Mouse (Mus musculus): ENCODE measurements around the gene Cd52.

Cd52 gene

GRCm38 (mm10) chr4:134090521-134091224 lies 4.2 kb downstream of the Cd52 start:
- no peak for DNase-seq (ENCODE audit: low spot score)

DNA sequence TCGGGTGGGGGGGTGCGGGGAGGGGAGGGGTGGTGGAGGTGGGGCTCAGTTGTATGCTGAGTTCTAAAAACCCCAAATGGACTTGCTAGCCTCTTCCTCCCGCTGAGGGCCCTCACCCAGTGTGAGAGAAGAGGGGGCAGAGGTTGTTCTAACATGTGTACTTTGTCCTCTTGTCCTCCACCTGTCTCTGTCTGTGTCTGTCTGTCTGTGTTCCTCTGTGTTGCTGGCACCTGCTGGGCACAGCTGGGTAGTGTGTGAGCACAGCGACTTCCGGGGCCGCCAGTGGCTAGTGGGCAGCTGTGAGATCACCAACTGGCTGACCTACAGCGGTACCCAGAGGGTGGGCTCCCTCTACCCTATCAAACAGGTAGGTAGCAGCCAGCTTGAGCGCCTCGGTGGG lies 5.9 kb downstream of the Cd52 start:
- DNase-seq (ENCODE audit: low spot score), result no peak

- DNase-seq (ENCODE audit: low spot score), result peak; percentile 56
Observed at GRCm38 (mm10) chr4:134087412-134087811, 7.5 kb downstream of the Cd52 start.

DNA sequence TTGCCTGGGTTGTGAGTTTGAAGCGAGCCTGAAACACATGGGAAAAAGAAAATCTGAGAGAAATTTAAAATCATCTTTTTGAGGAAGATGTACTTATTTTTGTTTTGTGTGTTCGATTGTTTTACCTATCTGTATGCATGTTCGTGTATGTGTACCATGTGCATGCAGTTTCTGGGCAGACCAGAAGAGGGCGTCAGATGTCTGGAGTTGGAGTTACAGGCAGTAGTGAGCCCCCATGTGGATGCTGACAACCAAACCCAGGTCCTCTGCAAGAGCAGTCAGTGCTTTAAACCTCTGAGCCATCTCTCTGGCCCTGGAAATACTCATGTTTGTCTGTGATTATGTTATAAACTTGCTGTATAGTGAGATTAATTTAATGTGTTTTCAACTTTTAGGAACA lies 9.9 kb downstream of the Cd52 start:
- no peak for DNase-seq (ENCODE audit: low spot score)

DNA sequence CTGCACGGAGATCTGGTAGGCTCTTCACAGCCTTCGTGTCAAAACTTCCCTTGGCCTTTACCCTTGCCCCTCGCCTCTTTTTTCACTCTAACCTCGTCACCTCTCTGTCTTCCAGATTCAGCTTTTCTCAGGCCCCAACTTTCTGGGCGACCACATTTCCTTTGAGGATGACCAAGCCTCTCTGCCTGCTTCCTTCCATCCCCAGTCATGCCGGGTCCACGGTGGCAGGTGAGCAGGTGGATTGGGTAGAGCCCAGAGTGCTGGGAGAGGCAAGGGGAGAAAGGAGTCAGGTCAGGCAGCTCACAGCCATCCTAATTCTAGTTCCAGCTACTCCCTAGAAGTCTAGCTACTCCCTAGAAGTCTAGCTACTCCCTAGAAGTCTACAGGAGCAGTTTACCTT lies 12.4 kb downstream of the Cd52 start:
- no peak for DNase-seq (ENCODE audit: low spot score)

- peak; percentile 90 for DNase-seq (ENCODE audit: low spot score)
Observed at GRCm38 (mm10) chr4:134081730-134082386, 13.0 kb downstream of the Cd52 start.

GRCm38 (mm10) chr4:134080674-134081073 lies 14.2 kb downstream of the Cd52 start:
- no peak for DNase-seq (ENCODE audit: low spot score)

DNA sequence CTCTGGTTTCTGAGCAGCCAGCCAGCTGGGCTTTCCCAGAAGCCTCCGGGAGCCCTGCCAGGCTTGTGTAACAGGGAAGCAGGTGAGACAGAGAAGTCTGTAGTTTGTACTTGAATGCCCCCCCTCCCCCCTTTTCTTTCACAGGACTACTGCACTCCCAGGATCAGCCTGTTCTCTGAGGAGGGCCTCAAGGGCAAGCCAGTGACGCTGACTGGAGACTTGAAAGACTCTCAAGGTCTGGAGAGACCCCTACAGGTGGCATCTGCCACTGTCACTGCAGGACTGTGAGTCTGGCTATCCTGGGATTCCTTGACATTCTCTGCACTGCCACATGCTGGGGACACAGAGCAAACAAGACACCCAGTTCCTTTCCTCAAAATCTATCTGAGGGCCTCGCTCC lies 16.2 kb downstream of the Cd52 start:
- DNase-seq (ENCODE audit: low spot score), result peak; percentile 50

- no peak for DNase-seq (ENCODE audit: low spot score)
Observed at GRCm38 (mm10) chr4:134068793-134069580, 25.9 kb downstream of the Cd52 start.

DNA sequence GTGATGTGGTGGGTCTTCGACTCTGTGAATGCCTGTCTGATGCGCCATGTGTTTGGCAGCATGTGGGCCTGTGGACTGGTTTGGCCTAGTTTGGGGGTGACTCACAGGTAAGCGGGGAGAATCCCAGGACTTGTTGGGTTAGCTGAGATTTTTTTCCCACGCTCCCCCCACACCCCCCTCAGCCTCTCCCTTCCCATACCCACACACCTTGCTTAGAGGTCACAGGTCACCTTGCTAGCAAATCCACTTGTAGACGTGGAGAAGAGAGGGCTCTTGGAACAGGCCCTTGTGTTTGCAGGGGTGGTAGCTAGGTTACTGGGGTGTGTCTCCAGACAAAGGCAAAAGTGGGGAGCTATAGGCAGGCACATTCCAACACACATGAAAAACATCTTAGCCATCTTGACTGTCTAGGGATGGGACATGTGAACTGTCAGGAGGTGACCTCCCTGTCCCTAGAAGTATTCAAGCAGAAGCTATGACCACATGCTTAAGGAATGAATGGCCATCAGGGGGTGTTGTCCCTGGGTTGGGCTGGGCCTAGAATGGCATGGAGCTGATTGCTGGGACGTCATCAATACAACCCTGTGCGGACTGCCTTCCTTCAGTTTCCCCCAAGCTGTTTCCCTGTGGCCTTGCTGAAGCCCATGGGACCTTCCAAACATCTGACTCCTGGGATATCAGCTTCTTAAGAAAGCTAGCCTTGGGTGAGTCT lies 26.9 kb downstream of the Cd52 start:
- DNase-seq (ENCODE audit: low spot score), result no peak

DNA sequence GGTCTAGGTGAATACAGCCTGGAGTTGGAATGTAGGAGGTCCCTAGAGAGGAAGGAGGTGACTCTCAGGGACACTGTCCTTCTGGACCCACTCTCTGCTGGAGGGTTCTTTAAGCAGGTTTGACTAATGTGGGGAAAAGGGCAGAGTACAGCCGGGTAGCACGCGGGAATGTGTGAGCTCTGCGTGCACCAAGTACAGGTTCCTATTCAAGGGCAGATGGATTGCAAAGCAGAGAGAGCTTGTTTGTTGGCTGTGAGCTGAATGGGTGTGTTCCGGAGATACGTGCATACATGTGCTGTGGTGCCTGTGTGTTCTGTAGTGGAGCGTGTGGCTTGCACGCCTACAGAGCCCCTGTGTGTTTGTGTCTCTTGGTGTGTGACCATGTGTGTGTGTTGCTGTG lies 27.5 kb downstream of the Cd52 start:
- no peak for DNase-seq (ENCODE audit: low spot score)

DNA sequence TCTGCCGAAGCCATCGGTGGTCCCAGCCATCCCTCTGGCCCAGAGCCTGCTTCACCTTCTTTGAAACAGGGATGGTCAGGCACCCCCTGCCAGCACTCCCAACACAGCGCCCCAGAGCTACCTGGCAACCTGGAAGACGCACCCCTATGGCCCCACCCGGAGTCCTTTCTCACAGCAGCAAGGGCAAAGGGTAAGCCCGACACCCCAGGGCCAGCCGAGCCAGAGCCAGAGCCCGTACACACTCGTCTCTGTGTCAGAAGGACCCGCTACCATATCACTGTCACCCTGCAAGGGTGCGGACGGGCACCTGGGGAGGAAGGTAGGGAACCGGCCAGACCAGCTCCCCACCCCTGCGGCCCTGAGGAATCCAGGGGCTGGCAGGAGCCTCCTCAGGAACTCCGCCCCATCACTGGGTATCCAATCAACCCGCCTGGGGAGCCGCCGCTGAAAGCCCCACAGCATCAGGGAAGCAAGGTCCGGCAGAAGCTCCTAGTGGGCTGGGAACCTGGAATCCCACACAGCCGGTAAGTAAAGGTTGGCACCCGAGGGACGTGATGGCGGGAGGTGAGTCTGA lies 29.4 kb downstream of the Cd52 start:
- no peak for DNase-seq (ENCODE audit: low spot score)

DNA sequence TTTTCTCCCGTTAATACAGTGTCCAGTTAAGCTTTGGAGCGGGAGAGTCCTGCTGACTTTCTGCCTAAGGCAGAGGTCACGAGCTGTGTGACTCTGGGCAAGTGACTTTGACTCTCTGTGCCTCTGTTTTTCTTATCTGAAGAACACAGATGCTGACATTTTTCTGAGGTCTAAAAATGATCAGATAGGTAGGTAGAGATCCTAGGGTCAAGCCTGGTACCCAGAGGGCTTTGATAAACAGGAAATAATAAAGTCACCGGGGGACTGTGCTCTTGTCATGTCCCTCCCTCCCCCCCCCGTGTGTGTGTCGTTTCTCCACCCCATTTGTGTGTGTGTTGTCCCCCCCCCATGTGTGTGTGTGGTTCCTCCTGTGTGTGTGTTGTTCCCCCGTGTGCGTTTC lies 32.3 kb downstream of the Cd52 start:
- no peak for DNase-seq (ENCODE audit: low spot score)

- no peak for DNase-seq (ENCODE audit: low spot score)
Observed at GRCm38 (mm10) chr4:134061944-134062446, 32.9 kb downstream of the Cd52 start.

- peak; percentile 78 for DNase-seq (ENCODE audit: low spot score)
Observed at GRCm38 (mm10) chr4:134061166-134061830, 33.6 kb downstream of the Cd52 start.

DNA sequence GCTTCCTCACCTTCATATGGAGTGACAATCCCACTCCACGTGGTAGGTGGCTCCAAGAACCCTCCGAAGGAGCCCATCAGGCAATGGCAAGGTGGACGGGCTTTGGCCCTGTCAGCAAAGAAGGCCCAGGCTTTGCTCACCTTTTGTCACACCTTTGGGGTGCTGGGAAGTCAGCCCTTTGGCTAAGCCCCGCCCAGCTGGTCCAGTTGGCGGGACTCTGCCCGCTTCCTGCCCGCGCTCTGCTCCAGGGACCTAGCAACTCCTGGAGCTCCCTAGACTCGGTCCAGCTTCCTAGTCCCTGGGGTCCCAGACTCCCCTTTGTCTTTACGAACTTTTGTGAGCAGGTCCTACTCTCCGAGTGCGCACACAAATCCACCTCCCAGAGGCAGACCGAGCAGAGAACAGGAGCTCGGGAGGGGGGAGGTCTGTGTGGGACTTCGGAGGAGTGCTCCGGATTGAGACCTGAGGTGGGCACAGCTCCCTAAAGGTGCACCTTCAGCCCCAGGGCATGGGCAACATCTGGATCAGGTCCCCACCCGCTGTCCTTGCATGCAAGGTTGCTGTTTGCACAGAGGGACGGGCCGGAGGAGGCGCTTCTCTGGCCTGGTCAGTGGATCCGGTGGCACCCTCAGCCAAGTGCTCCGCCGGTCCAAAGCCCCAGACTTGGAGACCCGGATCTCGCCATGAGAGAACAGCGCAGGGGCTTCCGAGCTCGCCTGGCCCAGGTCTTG lies 34.6 kb downstream of the Cd52 start, which contains the start of gene Crybg2:
Crybg2 (plus strand) TSS at position 681 of the 731 bp plus-strand sequence.
- DNase-seq (ENCODE audit: low spot score), result no peak

DNA sequence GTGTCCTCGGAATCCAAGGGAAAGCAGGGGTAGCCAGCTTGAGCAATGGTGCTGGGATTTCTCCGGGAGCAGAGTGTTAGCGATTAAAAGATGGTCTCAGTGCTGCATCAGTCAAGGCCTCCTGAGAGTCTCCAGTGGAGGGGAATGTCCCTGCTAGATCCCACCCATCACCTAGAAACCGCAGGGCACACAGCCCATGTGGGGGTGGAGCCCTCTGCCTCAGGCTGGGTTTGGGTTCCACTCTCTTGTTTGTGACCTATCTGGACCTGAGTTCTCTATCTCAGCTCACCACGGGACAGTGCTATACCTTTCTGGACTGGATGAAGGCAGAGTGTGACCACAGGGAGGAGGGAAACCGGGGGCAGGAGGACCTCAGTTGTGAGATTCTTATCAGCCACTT lies 36.0 kb downstream of the Cd52 start:
- DNase-seq (ENCODE audit: low spot score), result no peak

GRCm38 (mm10) chr4:134058166-134058715 lies 36.6 kb downstream of the Cd52 start:
- DNase-seq (ENCODE audit: low spot score), result peak; percentile 51

DNA sequence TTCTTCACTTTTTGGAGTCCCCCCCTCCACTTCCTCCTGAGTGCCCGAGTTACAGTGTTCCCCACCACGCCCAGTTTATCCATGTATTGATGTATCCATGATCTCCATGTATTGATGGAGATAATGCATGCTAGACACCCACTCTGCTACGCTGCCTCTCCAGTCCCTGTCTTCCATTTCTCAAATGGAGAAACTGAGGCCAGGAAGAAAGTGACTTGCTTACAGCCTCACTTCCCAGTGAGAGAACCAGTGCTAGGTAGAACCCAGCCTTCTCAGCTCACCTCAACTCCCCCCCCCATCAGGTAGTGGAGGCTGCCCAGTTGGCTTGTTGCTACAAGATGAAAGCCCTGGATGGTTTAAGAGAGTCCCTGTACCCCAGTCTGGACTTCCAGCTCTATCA lies 41.3 kb downstream of the Cd52 start, which contains the start of gene Zfp683:
Zfp683 (plus strand) TSS at position 301 of the 400 bp plus-strand sequence.
- no peak for DNase-seq (ENCODE audit: low spot score)

- peak; percentile 26 for DNase-seq (ENCODE audit: low spot score)
Observed at GRCm38 (mm10) chr4:134052560-134052959, 42.3 kb downstream of the Cd52 start.
